Mouse (Mus musculus) c-Kit-positive CD71-positive TER-119-positive erythroid progenitor cells, embryonic 14.5 days (primary cell): Measurements from ENCODE around the gene Gjb5.

ENCODE experiments used
- DNase-seq: peaks from one replicate; pipeline ENCODE4 v3.0.0-alpha.2; 2013; ENCODE audit warnings: low spot score

Gjb5 gene

GRCm38 (mm10) chr4:127358018-127358417 is at the start of gene Gjb5:
Gene Gjb5 (minus strand): TSS chr4:127358181.
- no peak for DNase-seq

- DNase-seq = no peak
Measured at GRCm38 (mm10) chr4:127402614-127403013, 44.6 kb upstream of the Gjb5 start.

GRCm38 (mm10) chr4:127402166-127402565 is 44.2 kb upstream of the Gjb5 start:
- no peak for DNase-seq

- no peak for DNase-seq
Measured at GRCm38 (mm10) chr4:127400165-127401145, 42.5 kb upstream of the Gjb5 start.

- no peak for DNase-seq
Measured at GRCm38 (mm10) chr4:127395591-127395990, 37.6 kb upstream of the Gjb5 start.

- DNase-seq = no peak
Measured at GRCm38 (mm10) chr4:127389645-127390044, 31.7 kb upstream of the Gjb5 start.

- DNase-seq = no peak
Measured at GRCm38 (mm10) chr4:127377344-127377743, 19.4 kb upstream of the Gjb5 start.

GRCm38 (mm10) chr4:127375541-127376177 is 17.7 kb upstream of the Gjb5 start:
- no peak for DNase-seq

- no peak for DNase-seq
Measured at GRCm38 (mm10) chr4:127374645-127375044, 16.7 kb upstream of the Gjb5 start.

GRCm38 (mm10) chr4:127373491-127373890 is 15.5 kb upstream of the Gjb5 start:
- no peak for DNase-seq

- no peak for DNase-seq
Measured at GRCm38 (mm10) chr4:127371546-127371945, 13.6 kb upstream of the Gjb5 start.

GRCm38 (mm10) chr4:127370447-127370846 is 12.5 kb upstream of the Gjb5 start:
- no peak for DNase-seq

GRCm38 (mm10) chr4:127368379-127368973 is 10.5 kb upstream of the Gjb5 start:
- DNase-seq = no peak

- no peak for DNase-seq
Measured at GRCm38 (mm10) chr4:127365834-127366233, 7.9 kb upstream of the Gjb5 start.

GRCm38 (mm10) chr4:127365433-127365832 is 7.5 kb upstream of the Gjb5 start:
- DNase-seq = no peak

GRCm38 (mm10) chr4:127364431-127364830 is 6.5 kb upstream of the Gjb5 start:
- no peak for DNase-seq

- no peak for DNase-seq
Measured at GRCm38 (mm10) chr4:127363331-127363730, 5.3 kb upstream of the Gjb5 start.

- DNase-seq = no peak
Measured at GRCm38 (mm10) chr4:127362520-127362919, 4.5 kb upstream of the Gjb5 start.

GRCm38 (mm10) chr4:127354506-127355485 is 3.2 kb downstream of the Gjb5 start:
- DNase-seq = no peak

GRCm38 (mm10) chr4:127353951-127354438 is 4.0 kb downstream of the Gjb5 start, which contains the start of gene Gjb4:
Gene Gjb4 (minus strand): TSS chr4:127354081.
- DNase-seq = no peak

GRCm38 (mm10) chr4:127352594-127352993 is 5.4 kb downstream of the Gjb5 start:
- DNase-seq = no peak
